Mouse (Mus musculus) cerebellum, adult 2 months (tissue): Measurements from ENCODE around the gene Sf3a3. TPM values are rescaled to one million over a fixed set of nuclear protein-coding genes. Genes with fewer than 3 reads are reported as not detected.

Source experiments
- DNase-seq, 2 experiments: peaks; one replicate each; pipeline ENCODE4 v3.0.0; 2021
- H3K27ac ChIP-seq: fragments of 200-500 bp; 2 replicates; pipeline ENCODE4 v1.5.1; 2012; ENCODE audit warnings: low read length, control low read depth, inconsistent platforms; ENCODE audit not compliant: insufficient read depth
- H3K27me3 ChIP-seq: fragments of 200-500 bp; 2 replicates; pipeline ENCODE4 v1.6.1; 2012; ENCODE audit warnings: inconsistent platforms, mild to moderate bottlenecking, low read length, moderate library complexity; ENCODE audit not compliant: control insufficient read depth, insufficient read depth
- H3K4me1 ChIP-seq: fragments of 200-500 bp; 2 replicates; pipeline ENCODE4 v1.6.1; 2011; ENCODE audit warnings: low read length; ENCODE audit not compliant: control insufficient read depth, insufficient read depth
- H3K4me3 ChIP-seq: fragments of 200-500 bp; replicated peaks from 2 replicates; pipeline ENCODE3; 2011; ENCODE audit warnings: mild to moderate bottlenecking, low read depth, low read length, control low read depth; ENCODE audit not compliant: insufficient read depth
- CTCF ChIP-seq: fragments of 200-500 bp; IDR thresholded peaks from 2 replicates; pipeline ENCODE4 v1.5.1; 2011; ENCODE audit warnings: low read depth, mild to moderate bottlenecking, control low read depth, low read length, moderate library complexity, borderline replicate concordance; ENCODE audit not compliant: insufficient read depth
- POLR2A ChIP-seq: fragments of 200-500 bp; IDR thresholded peaks from 2 replicates; pipeline ENCODE4 v1.6.1; 2011; ENCODE audit warnings: low read length, control low read depth, borderline replicate concordance; ENCODE audit not compliant: insufficient read depth
- WGBS: fragments of 180-500 bp; shearing (Covaris S2); methylation state at CpG from one replicate; pipeline ENCODE4 v1.1.7; 2018; 5-methylcytosine and 5-hydroxymethylcytosine counted together
- polyA plus RNA-seq: library from polyadenylated mRNA; depleted of rRNA; stranded (reverse); fragments of >200 nt; gene quantifications from 2 replicates; pipeline ENCODE4 v1.2.3, GENCODE M21; 2012

Gene Sf3a3
- polyA plus RNA-seq, 1 experiment, result 40.5 TPM

GRCm38 (mm10) chr4:124751300-124752250, 37.0 kb downstream of the Sf3a3 start:
- TF ChIP-seq CTCF (no peak), POLR2A (peak; percentile 25; the same call in 1 of the 2 replicates)
- no peaks in the 10 kb centered on the region for H3K27me3 ChIP-seq
- peaks cover 7% of the 10 kb centered on the region for H3K4me1 ChIP-seq
- DNase-seq, result peak; percentile 99
- WGBS, result under 1% methylated on average over 74 of the region's 75 CpGs
- no peak overlapping the region for H3K27ac ChIP-seq
- H3K4me3 ChIP-seq, result peak overlapping the region; percentile 61

GRCm38 (mm10) chr4:124752281-124753199, 38.0 kb downstream of the Sf3a3 start:
- Histone ChIP-seq H3K27me3 (no peaks in the 10 kb centered on the region), H3K4me1 (peaks cover 7% of the 10 kb centered on the region), H3K27ac (no peak overlapping the region), H3K4me3 (peak overlapping the region; percentile 61)
- no peak for DNase-seq
- TF ChIP-seq POLR2A (no peak), CTCF (no peak)
- WGBS, result 18% methylated on average over 15 of the region's 15 CpGs

GRCm38 (mm10) chr4:124755526-124755925, 41.0 kb downstream of the Sf3a3 start:
- peaks cover 10% of the 10 kb centered on the region for H3K4me1 ChIP-seq
- no peaks in the 10 kb centered on the region for H3K27me3 ChIP-seq
- WGBS, result 56% methylated on average over 7 of the region's 7 CpGs
- H3K4me3 ChIP-seq, result no peak overlapping the region
- TF ChIP-seq POLR2A (no peak), CTCF (no peak)
- no peak for DNase-seq
- H3K27ac ChIP-seq, result no peak overlapping the region

- Histone ChIP-seq H3K4me3 (no peak overlapping the region), H3K27me3 (no peaks in the 10 kb centered on the region), H3K27ac (no peak overlapping the region), H3K4me1 (peaks cover 6% of the 10 kb centered on the region; the same call in 1 of the 2 replicates)
- TF ChIP-seq POLR2A, result no peak
- TF ChIP-seq CTCF, result no peak
- WGBS, result 53% methylated on average over 7 of the region's 7 CpGs
- no peak for DNase-seq
Measured at GRCm38 (mm10) chr4:124759305-124759811, 44.8 kb downstream of the Sf3a3 start.

- H3K4me3 ChIP-seq, result no peak overlapping the region
- no peak for DNase-seq
- WGBS, result 49% methylated on average over 1 of the region's 1 CpGs
- no peaks in the 10 kb centered on the region for H3K27me3 ChIP-seq
- no peak overlapping the region for H3K27ac ChIP-seq
- TF ChIP-seq POLR2A (no peak), CTCF (no peak)
- H3K4me1 ChIP-seq, result peaks cover 12% of the 10 kb centered on the region
Measured at GRCm38 (mm10) chr4:124761201-124761600, 46.6 kb downstream of the Sf3a3 start.

GRCm38 (mm10) chr4:124762858-124763452, 48.4 kb downstream of the Sf3a3 start:
- Histone ChIP-seq H3K27ac (no peak overlapping the region), H3K4me1 (peaks cover 22% of the 10 kb centered on the region), H3K4me3 (no peak overlapping the region), H3K27me3 (no peaks in the 10 kb centered on the region)
- 86% methylated on average over 6 of the region's 6 CpGs for WGBS
- TF ChIP-seq CTCF, result no peak
- no peak for TF ChIP-seq POLR2A
- DNase-seq, result no peak
